Mouse (Mus musculus): ENCODE results near the gene Hist2h4. TPM values are rescaled to one million over a fixed set of nuclear protein-coding genes. Genes with fewer than 3 reads are reported as not detected.
"Not testable (repeated sequence)": the region's sequence is repeated elsewhere in the genome, so short reads cannot be mapped to it uniquely, and the experiment has no call there.

The Hist2h4 gene
- polyA plus RNA-seq, 1 experiment, result 4.1 TPM

DNA sequence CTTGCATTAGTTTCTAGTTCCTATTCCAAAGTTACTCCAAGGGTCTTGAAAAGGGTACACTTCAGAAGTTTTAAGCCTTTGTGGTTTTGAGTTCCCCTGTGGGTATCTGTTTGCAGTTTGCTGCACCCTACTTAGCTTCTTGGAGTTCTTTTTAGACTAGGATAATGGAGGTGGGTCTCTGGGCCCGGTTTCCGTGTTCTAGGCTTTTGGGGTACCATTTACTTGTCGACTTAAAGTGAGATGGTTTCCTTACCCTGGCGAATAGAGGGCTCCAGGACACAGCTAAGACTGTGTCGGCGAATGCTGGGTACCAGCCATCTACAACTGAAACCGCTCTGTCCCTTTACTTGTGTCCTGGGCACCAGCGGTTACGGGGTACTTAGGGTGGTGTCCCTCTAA lies 41.5 kb downstream of the Hist2h4 start:
- DNase-seq (ENCODE audit: low read depth), result no peak

DNA sequence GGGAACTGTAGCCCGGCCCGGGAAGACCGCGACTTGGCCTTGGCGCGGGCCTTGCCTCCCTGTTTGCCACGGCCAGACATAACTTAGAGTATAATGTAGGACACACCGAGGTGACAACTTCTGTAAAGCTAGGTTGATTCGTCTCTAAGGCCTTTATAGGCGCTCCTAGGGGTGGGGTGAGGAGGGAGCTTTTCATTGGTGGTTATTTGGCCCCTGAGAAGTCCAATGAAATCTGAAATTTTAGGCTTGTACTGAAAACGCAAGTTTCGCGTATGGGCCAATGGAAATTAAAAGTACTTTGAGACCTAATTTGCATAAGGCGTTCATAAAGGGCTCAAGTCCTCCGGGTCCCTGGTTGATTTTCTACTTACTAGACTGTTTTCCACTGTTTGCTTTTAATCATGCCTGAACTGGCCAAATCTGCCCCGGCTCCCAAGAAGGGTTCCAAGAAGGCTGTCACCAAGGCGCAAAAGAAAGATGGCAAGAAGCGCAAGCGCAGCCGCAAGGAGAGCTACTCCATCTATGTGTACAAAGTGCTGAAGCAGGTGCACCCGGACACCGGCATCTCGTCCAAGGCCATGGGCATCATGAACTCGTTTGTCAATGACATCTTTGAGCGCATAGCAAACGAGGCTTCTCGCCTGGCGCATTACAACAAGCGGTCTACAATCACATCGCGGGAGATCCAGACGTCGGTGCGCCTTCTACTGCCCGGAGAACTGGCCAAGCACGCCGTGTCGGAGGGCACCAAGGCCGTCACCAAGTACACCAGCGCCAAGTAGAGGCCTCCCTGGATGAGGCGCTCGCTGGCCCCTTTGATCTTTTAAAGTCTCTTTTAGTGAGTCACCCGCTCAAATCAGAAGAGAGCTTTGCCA lies 42.1 kb downstream of the Hist2h4 start, which contains the start of the genes Hist2h2ac and Hist2h2be:
Hist2h2ac (minus strand) TSS at position 116 of the 875 bp plus-strand sequence.
Hist2h2be (plus strand) TSS at position 355 of the 875 bp plus-strand sequence.
- no peak for DNase-seq (ENCODE audit: low read depth)

DNA sequence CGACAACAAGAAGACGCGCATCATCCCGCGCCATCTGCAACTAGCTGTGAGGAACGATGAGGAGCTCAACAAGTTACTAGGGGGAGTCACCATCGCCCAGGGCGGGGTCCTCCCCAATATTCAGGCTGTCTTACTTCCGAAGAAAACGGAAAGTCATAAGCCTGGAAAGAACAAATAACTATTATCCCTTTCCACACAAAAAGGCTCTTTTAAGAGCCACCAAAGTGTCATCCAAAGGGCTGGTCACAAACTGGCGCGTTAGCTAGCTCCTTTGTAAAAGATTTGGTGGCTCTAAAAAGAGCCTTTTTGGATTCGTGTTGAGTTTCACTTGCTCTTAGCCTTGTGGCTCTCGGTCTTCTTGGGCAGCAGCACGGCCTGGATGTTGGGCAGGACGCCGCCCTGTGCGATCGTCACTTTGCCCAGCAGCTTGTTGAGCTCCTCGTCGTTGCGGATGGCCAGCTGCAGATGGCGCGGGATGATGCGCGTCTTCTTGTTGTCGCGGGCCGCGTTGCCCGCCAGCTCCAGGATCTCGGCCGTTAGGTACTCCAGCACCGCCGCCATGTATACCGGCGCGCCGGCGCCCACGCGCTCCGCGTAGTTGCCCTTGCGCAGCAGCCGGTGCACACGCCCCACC lies 42.9 kb downstream of the Hist2h4 start:
- DNase-seq (ENCODE audit: low read depth), result not testable (repeated sequence)

DNA sequence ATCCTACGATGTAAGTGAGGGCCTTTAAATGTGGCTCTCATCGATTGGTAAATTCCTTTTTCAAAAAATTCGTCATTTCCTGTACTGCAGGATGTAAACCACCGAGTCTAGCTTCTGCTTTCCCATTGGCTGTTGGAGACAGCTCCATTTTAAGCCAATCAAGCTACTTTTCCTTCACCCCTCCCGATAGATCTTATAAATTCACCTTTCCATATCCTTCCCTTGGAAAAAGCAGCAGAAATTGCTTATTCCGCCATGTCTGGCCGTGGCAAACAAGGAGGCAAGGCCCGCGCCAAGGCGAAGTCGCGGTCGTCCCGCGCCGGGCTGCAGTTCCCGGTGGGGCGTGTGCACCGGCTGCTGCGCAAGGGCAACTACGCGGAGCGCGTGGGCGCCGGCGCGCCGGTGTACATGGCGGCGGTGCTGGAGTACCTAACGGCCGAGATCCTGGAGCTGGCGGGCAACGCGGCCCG lies 43.4 kb downstream of the Hist2h4 start, which contains the start of the genes Bola1 and Hist2h2ab:
Bola1 (minus strand) TSS at position 49 of the 470 bp plus-strand sequence.
Hist2h2ab (plus strand) TSS at position 205 of the 470 bp plus-strand sequence.
- no peak for DNase-seq (ENCODE audit: low read depth)

DNA sequence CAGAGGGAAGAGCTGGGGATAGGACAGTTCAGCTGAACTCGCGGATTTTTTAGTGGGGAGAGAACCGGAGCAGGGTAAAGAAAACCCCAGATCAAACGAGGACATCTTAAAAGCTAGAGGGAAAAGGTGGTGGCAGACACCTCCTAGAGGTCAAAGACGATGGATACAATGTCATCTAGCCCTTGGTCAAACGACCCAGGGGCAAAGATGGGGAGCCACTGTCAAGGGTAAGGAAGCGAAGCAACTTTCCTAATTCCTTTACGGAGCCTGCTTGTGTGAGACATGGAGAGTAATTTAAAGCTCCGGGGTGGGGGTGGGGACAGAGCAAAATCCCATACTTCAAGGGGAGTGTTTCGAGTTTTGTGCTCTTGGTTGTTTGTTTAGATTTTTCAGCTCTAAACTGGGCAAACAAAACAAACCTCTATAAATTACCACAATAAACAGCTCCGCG lies 43.9 kb downstream of the Hist2h4 start:
- no peak for DNase-seq (ENCODE audit: low read depth)

Other genes with a start within 250 kb of the Hist2h4 start
- 11.7 and 12.2 TPM in 2 replicates for gene Vps45, start 204.8 kb downstream of the Hist2h4 start, polyA plus RNA-seq (2012; rRNA removed)
- 9.8 and 14.9 TPM in 2 replicates for gene Otud7b, start 158.8 kb downstream of the Hist2h4 start, polyA plus RNA-seq (2012; rRNA removed)
- 14.2 and 14.8 TPM in 2 replicates for gene Mtmr11, start 101.3 kb downstream of the Hist2h4 start, polyA plus RNA-seq (2012; rRNA removed)
- 51.4 and 62.1 TPM in 2 replicates for gene Sf3b4, start 91.0 kb downstream of the Hist2h4 start, polyA plus RNA-seq (2012; rRNA removed)
- gene Sv2a, start 82.2 kb downstream of the Hist2h4 start, polyA plus RNA-seq (2012; rRNA removed), result 2.8 and 3.9 TPM in 2 replicates
- gene Bola1, start 43.6 kb downstream of the Hist2h4 start, polyA plus RNA-seq (2012; rRNA removed), result 67.1 and 87.5 TPM in 2 replicates
- 4.7 and 5.2 TPM in 2 replicates for gene Hist2h2ab, start 43.4 kb downstream of the Hist2h4 start, polyA plus RNA-seq (2012; rRNA removed)
- 7.2 and 8.6 TPM in 2 replicates for gene Hist2h2ac, start 42.4 kb downstream of the Hist2h4 start, polyA plus RNA-seq (2012; rRNA removed)
- 9.7 and 10.5 TPM in 2 replicates for gene Hist2h2be, start 42.2 kb downstream of the Hist2h4 start, polyA plus RNA-seq (2012; rRNA removed)
- gene Hist2h3c2, start 24.2 kb downstream of the Hist2h4 start, polyA plus RNA-seq (2012; rRNA removed), result 31.4 and 45.8 TPM in 2 replicates
- gene Hist2h2aa2, start 23.0 kb downstream of the Hist2h4 start, polyA plus RNA-seq (2012; rRNA removed), result 420 and 426 TPM in 2 replicates
- 794 and 829 TPM in 2 replicates for gene Hist2h2aa1, start 17.8 kb downstream of the Hist2h4 start, polyA plus RNA-seq (2012; rRNA removed)
- not detected in 2 replicates for gene Hist2h3c1, start 16.6 kb downstream of the Hist2h4 start, polyA plus RNA-seq (2012; rRNA removed)
- gene Hist2h3b, start 5.3 kb upstream of the Hist2h4 start, polyA plus RNA-seq (2012; rRNA removed), result 20.3 and 34.5 TPM in 2 replicates
- 1.4 and 3.6 TPM in 2 replicates for gene Hist2h2bb, start 6.4 kb upstream of the Hist2h4 start, polyA plus RNA-seq (2012; rRNA removed)
- 3.3 and 4.0 TPM in 2 replicates for gene Fcgr1, start 30.7 kb upstream of the Hist2h4 start, polyA plus RNA-seq (2012; rRNA removed)
- gene BC107364, start 189.0 kb upstream of the Hist2h4 start, polyA plus RNA-seq (2012; rRNA removed), result not detected in 2 replicates